Mouse (Mus musculus): ENCODE results near the gene Ccdc71. TPM values are rescaled to one million over a fixed set of nuclear protein-coding genes. Genes with fewer than 3 reads are reported as not detected.

The Ccdc71 gene
- total RNA-seq, 1 experiment from 2014 or later: 12.6 TPM

Other genes starting within 250 kb of the Ccdc71 start
- 3.2 to 5.7 TPM (median 5.0 TPM) in 3 replicates for gene Dag1, start 196.6 kb upstream of the Ccdc71 start, total RNA-seq (2017)
- gene Nicn1, start 170.1 kb upstream of the Ccdc71 start, total RNA-seq (2017): 1.1 to 1.9 TPM (median 1.6 TPM) in 3 replicates
- 0.57 to 1.1 TPM in 2 of 3 replicates, not detected in the other for gene Amt, start 163.7 kb upstream of the Ccdc71 start, total RNA-seq (2017)
- gene Rhoa, start 154.4 kb upstream of the Ccdc71 start, total RNA-seq (2017): 777 to 880 TPM (median 867 TPM) in 3 replicates
- 9.4 to 19.9 TPM (median 16.0 TPM) in 3 replicates for gene Tcta, start 154.4 kb upstream of the Ccdc71 start, total RNA-seq (2017)
- 1,210 to 1,931 TPM (median 1,658 TPM) in 3 replicates for gene Gpx1, start 121.6 kb upstream of the Ccdc71 start, total RNA-seq (2017)
- gene Usp4, start 112.7 kb upstream of the Ccdc71 start, total RNA-seq (2017): 106 to 168 TPM (median 114 TPM) in 3 replicates
- 3.5 to 8.4 TPM (median 4.9 TPM) in 3 replicates for gene 1700102P08Rik, start 67.7 kb upstream of the Ccdc71 start, total RNA-seq (2017)
- gene Ccdc36, start 32.0 kb upstream of the Ccdc71 start, total RNA-seq (2017): not detected in 3 replicates
- gene BC048562, start 24.0 kb upstream of the Ccdc71 start, total RNA-seq (2017): not detected in 3 replicates
- gene Klhdc8b, start 1.1 kb downstream of the Ccdc71 start, total RNA-seq (2017): 0.48 to 0.97 TPM in 2 of 3 replicates, not detected in the other
- not detected in 3 replicates for gene Lamb2, start 19.2 kb downstream of the Ccdc71 start, total RNA-seq (2017)
- 39.9 to 81.2 TPM (median 50.5 TPM) in 3 replicates for gene Usp19, start 30.1 kb downstream of the Ccdc71 start, total RNA-seq (2017)
- gene Qars, start 47.2 kb downstream of the Ccdc71 start, total RNA-seq (2017): 129 to 159 TPM (median 133 TPM) in 3 replicates
- 169 to 180 TPM (median 176 TPM) in 3 replicates for gene Qrich1, start 56.3 kb downstream of the Ccdc71 start, total RNA-seq (2017)
- gene Impdh2, start 99.8 kb downstream of the Ccdc71 start, total RNA-seq (2017): 62.6 to 85.5 TPM (median 75.7 TPM) in 3 replicates
- 8.3 to 13.4 TPM (median 8.5 TPM) in 3 replicates for gene Ndufaf3, start 106.9 kb downstream of the Ccdc71 start, total RNA-seq (2017)
- 30.3 to 61.1 TPM (median 44.8 TPM) in 3 replicates for gene Dalrd3, start 109.4 kb downstream of the Ccdc71 start, total RNA-seq (2017)
- gene Wdr6, start 118.2 kb downstream of the Ccdc71 start, total RNA-seq (2017): 3.6 to 11.4 TPM (median 5.8 TPM) in 3 replicates
- 0.75 to 2.6 TPM (median 0.87 TPM) in 3 replicates for gene P4htm, start 137.1 kb downstream of the Ccdc71 start, total RNA-seq (2017)
- 163 to 214 TPM (median 169 TPM) in 3 replicates for gene Arih2, start 188.9 kb downstream of the Ccdc71 start, total RNA-seq (2017)
- gene Slc25a20, start 201.6 kb downstream of the Ccdc71 start, total RNA-seq (2017): 41.3 to 54.1 TPM (median 43.3 TPM) in 3 replicates
- gene Prkar2a, start 228.8 kb downstream of the Ccdc71 start, total RNA-seq (2017): 13.1 to 24.5 TPM (median 23.8 TPM) in 3 replicates

Measured in monocyte, adult 5-6 weeks (primary cell).